In the genomic region with DNA sequence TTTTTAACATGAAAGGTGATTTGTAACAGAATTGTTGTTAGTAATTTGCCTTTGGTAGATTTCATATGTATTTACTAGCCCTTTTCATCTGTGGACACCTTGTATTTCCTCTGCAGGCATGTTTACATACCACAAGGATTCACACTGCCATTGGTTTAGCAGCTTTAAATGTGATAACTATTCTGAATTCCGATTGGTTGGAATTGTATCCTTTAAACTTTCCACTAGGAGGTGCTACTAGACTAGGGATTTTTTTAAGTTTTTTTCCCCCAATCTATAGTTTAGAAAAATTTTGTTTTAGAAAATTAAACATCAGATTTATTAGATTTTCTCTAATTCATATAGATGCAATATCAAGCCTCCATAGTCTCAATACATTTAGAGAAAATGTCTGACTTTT, we compare ENCODE assay signal across 13 mouse cellular contexts. TPM values are rescaled to one million over a fixed set of nuclear protein-coding genes. Genes with fewer than 3 reads are reported as not detected.
A peak's percentile ranks its signal among the peaks of the same experiment; 100 is the strongest.
DNase-seq lines count a peak whose midpoint lies in the region; ATAC-seq and TF ChIP-seq lines count a peak whose summit lies in the region.
"Had no signal": no experiment of that assay in that cellular context is flagged by ENCODE, and none has a peak within 500 bp of the region (broad histone marks: within the 10 kb centered on the region; RNA-seq: fewer than 3 reads in every experiment).

No protein-coding gene starts in this region.

- H3K27me3 ChIP-seq in hindbrain, postnatal 0 days (ENCODE audit: insufficient read depth, low read length): no peaks in the 10 kb centered on the region
- no peaks in the 10 kb centered on the region for H3K27me3 ChIP-seq in hindbrain, embryonic 10.5 days (ENCODE audit: insufficient read depth, poor library complexity, severe bottlenecking)
- H3K27me3 ChIP-seq in lung, embryonic 16.5 days (ENCODE audit: control insufficient read depth, insufficient read depth, low read depth, low read length): no peaks in the 10 kb centered on the region
- peaks cover 85% of the 10 kb centered on the region for H3K27me3 ChIP-seq in Patski
- H3K27me3 ChIP-seq: liver, embryonic 15.5 days had no signal

- POLR2A ChIA-PET in Patski (lab: Charles Lee): no interaction called here

- CTCF ChIA-PET in Patski (lab: Charles Lee): interaction anchor here (1.3 to 2.3 kb wide), 2 partner anchors 10 to 68 kb away, joined by 3 to 7 read pairs; no protein-coding TSS in a partner anchor

- H3K9me3 ChIP-seq in hindbrain, postnatal 0 days (ENCODE audit: low read length): no peaks in the 10 kb centered on the region
- H3K9me3 ChIP-seq in hindbrain, embryonic 10.5 days: no peaks in the 10 kb centered on the region
- H3K9me3 ChIP-seq in lung, embryonic 16.5 days (ENCODE audit: control insufficient read depth, low read length): no peaks in the 10 kb centered on the region
- H3K9me3 ChIP-seq: liver, embryonic 15.5 days; midbrain, embryonic 10.5 days had no signal

- in situ Hi-C loops in Patski (cut with MboI; ENCODE audit: low pct_unique_long_range_greater_than_20kb): loop anchor here (10.0 kb wide), 1 partner anchor 209 kb away; no protein-coding TSS in a partner anchor

- H3K4me1 ChIP-seq in hindbrain, postnatal 0 days (ENCODE audit: insufficient read depth, low read length): no peaks in the 10 kb centered on the region
- H3K4me1 ChIP-seq in hindbrain, embryonic 10.5 days (replicated peaks): peaks cover 14% of the 10 kb centered on the region
- no peaks in the 10 kb centered on the region for H3K4me1 ChIP-seq in lung, embryonic 16.5 days (replicated peaks; ENCODE audit: control insufficient read depth, insufficient read depth, low read length)

- no peak for ATAC-seq in hindbrain, postnatal 0 days
- ATAC-seq in lung, embryonic 16.5 days (ENCODE audit: low read depth): peak; percentile 38; the same call in 1 of the 2 replicates
- no peak for ATAC-seq in Patski
- ATAC-seq in inflammation-experienced regulatory T-cells, adult 6 months: no peak
- ATAC-seq in monocyte, adult 5-6 weeks (replicated peaks; ENCODE audit: insufficient number of reproducible peaks, low FRiP score, low TSS enrichment, poor library complexity, severe bottlenecking): no peak

- TF ChIP-seq CTCF in hindbrain, postnatal 0 days (IDR thresholded peaks at IDR 0.05; ENCODE audit: low read depth): peak; percentile 44
- TF ChIP-seq CTCF in Patski (IDR thresholded peaks at IDR 0.05): peak; percentile 32

- H3K9ac ChIP-seq in hindbrain, postnatal 0 days (replicated peaks; ENCODE audit: low read length): no peak overlapping the region
- no peak overlapping the region for H3K9ac ChIP-seq in lung, embryonic 16.5 days (ENCODE audit: low read length)
- H3K9ac ChIP-seq: liver, embryonic 15.5 days had no signal

- no peak overlapping the region for H3K4me3 ChIP-seq in hindbrain, postnatal 0 days (ENCODE audit: low read length)
- H3K4me3 ChIP-seq in hindbrain, embryonic 10.5 days: no peak overlapping the region
- H3K4me3 ChIP-seq in lung, embryonic 16.5 days (ENCODE audit: low read length): no peak overlapping the region
- H3K4me3 ChIP-seq: liver, embryonic 15.5 days; midbrain, embryonic 10.5 days had no signal

- DNase-seq in hindbrain, postnatal 0 days (ENCODE audit: low spot score): peak; percentile 57
- no peak for DNase-seq in hindbrain, embryonic 10.5 days (ENCODE audit: low spot score)
- DNase-seq in lung, adult 18-20 months: no peak
- DNase-seq in Patski (ENCODE audit: low read depth, low spot score): no peak
- DNase-seq in retina, embryonic 14.5 days (ENCODE audit: low spot score): peak; percentile 42
- DNase-seq: cerebellum, postnatal 10 days; kidney, adult 18-20 months; right cerebral cortex, adult 18-20 months had no signal

- WGBS in hindbrain, postnatal 0 days: 64% methylated on average over 1 of the region's 1 CpGs
- 48% methylated on average over 1 of the region's 1 CpGs for WGBS in hindbrain, embryonic 10.5 days
- WGBS in lung, embryonic 16.5 days: 10% methylated on average over 1 of the region's 1 CpGs

- H3K36me3 ChIP-seq in hindbrain, postnatal 0 days (ENCODE audit: insufficient read depth, low read length): no peaks in the 10 kb centered on the region; the same call in 1 of the 2 replicates
- H3K36me3 ChIP-seq in hindbrain, embryonic 10.5 days: no peaks in the 10 kb centered on the region
- H3K36me3 ChIP-seq in lung, embryonic 16.5 days (ENCODE audit: control insufficient read depth, insufficient read depth, low read length): no peaks in the 10 kb centered on the region
- H3K36me3 ChIP-seq: liver, embryonic 15.5 days; midbrain, embryonic 10.5 days had no signal

- H3K27ac ChIP-seq in hindbrain, postnatal 0 days: no peak overlapping the region
- no peak overlapping the region for H3K27ac ChIP-seq in hindbrain, embryonic 10.5 days
- no peak overlapping the region for H3K27ac ChIP-seq in lung, embryonic 16.5 days (ENCODE audit: low read length)
- H3K27ac ChIP-seq: liver, embryonic 15.5 days; midbrain, embryonic 10.5 days had no signal

- H3K4me2 ChIP-seq in hindbrain, postnatal 0 days (ENCODE audit: low read depth, low read length): no peak overlapping the region
- H3K4me2 ChIP-seq in lung, embryonic 16.5 days (ENCODE audit: low read depth, low read length): no peak overlapping the region
- H3K4me2 ChIP-seq: liver, embryonic 15.5 days had no signal

RNA-seq across cellular contexts. Expression of a gene that starts 51.8 kb away (rescaled TPM):
- 14.0 and 20.7 TPM in 2 replicates for total RNA-seq in hindbrain, postnatal 0 days (2014; rRNA removed)
- polyA plus RNA-seq in hindbrain, postnatal 0 days (2015; fragmentation: Nextera tagmentation; extraction: Ambion mirVana): 6.7 and 7.7 TPM in 2 replicates
- polyA plus RNA-seq in hindbrain, embryonic 10.5 days (2016; fragmentation: Nextera tagmentation; extraction: Ambion mirVana): 4.7 and 7.4 TPM in 2 replicates
- 4.1 and 4.9 TPM in 2 replicates for polyA plus RNA-seq in lung, embryonic 16.5 days (2015; fragmentation: Nextera tagmentation; extraction: Ambion mirVana)
- 0.60 TPM for polyA plus RNA-seq in Patski (2021)
- 1 to 10 TPM; 1.4 to 2.1 (median 1.8) TPM for polyA plus RNA-seq in inflammation-experienced regulatory T-cells, adult 6 months (2017; shearing (Covaris generic))
- total RNA-seq in monocyte, adult 5-6 weeks (2017): 2.9 to 7.4 TPM (median 6.0 TPM) in 3 replicates

Comparison
In these comparisons a context has a peak if more than half of its experiments do, and no peak if none do; other contexts are left out.
1. DNase-seq: peak in hindbrain, postnatal 0 days (single experiment) and retina, embryonic 14.5 days (single experiment); none in hindbrain, embryonic 10.5 days (single experiment), lung, adult 18-20 months (0 of 2) and Patski (single experiment).